Mouse (Mus musculus) MEL (cell line): ENCODE data around the gene H13. TPM values are rescaled to one million over a fixed set of nuclear protein-coding genes. Genes with fewer than 3 reads are reported as not detected.

Source experiments
- DNase-seq: peaks from one replicate; pipeline ENCODE4 v3.0.0; 2011; ENCODE audit warnings: low read depth, low spot score
- H3K27ac ChIP-seq: 2 replicates; pipeline ENCODE4 v1.5.1; 2012; ENCODE audit warnings: low read depth, mild to moderate bottlenecking, control low read depth, low read length, moderate library complexity; ENCODE audit not compliant: control insufficient read depth
- H3K27me3 ChIP-seq, 2 experiments: fragments of 150-350 bp in 1 of 2; sonication (generic) in 1 of 2; 2 replicates each; pipeline ENCODE4 v1.6.1; 2012; ENCODE audit warnings: low read length in 2 of 2, mild to moderate bottlenecking in 2 of 2, improper control_type of control experiment in 1 of 2, moderate library complexity in 1 of 2; ENCODE audit not compliant: insufficient read depth in 2 of 2, control insufficient read depth in 1 of 2
- H3K36me3 ChIP-seq, 2 experiments: 2 replicates each; pipeline ENCODE4 v1.6.1; 2012 to 2014; ENCODE audit warnings: low read length in 2 of 2, improper control_type of control experiment in 1 of 2, inconsistent platforms in 1 of 2, mild to moderate bottlenecking in 1 of 2; ENCODE audit not compliant: insufficient read depth in 2 of 2, control insufficient read depth in 1 of 2
- H3K4me1 ChIP-seq, 2 experiments: fragments of 150-350 bp in 1 of 2; sonication (generic) in 1 of 2; 2 replicates each; pipeline ENCODE4 v1.6.1; 2012; ENCODE audit warnings: low read length in 2 of 2, improper control_type of control experiment in 1 of 2, mild to moderate bottlenecking in 1 of 2; ENCODE audit not compliant: insufficient read depth in 2 of 2, control insufficient read depth in 1 of 2
- H3K4me3 ChIP-seq, 2 experiments: fragments of 150-350 bp in 1 of 2; sonication (generic) in 1 of 2; 2 replicates each; pipeline ENCODE4 v1.5.1; 2012; ENCODE audit warnings: low read depth in 2 of 2, low read length in 2 of 2, mild to moderate bottlenecking in 2 of 2, moderate library complexity in 2 of 2, control low read depth in 1 of 2, improper control_type of control experiment in 1 of 2; ENCODE audit not compliant: control insufficient read depth in 1 of 2, insufficient read depth in 1 of 2
- H3K79me2 ChIP-seq: 2 replicates; pipeline ENCODE4 v1.6.1; 2012; ENCODE audit warnings: mild to moderate bottlenecking, low read length, moderate library complexity; ENCODE audit not compliant: control insufficient read depth, poor library complexity, insufficient read depth
- H3K9ac ChIP-seq: 2 replicates; pipeline ENCODE4 v1.6.1; 2012; ENCODE audit warnings: low read depth, mild to moderate bottlenecking, control low read depth, low read length, moderate library complexity; ENCODE audit not compliant: control insufficient read depth, poor library complexity, severe bottlenecking
- H3K9me3 ChIP-seq: fragments of 150-350 bp; sonication (generic); replicated peaks from 2 replicates; pipeline ENCODE4 v1.6.1; 2012; ENCODE audit warnings: mild to moderate bottlenecking, low read length, improper control_type of control experiment, moderate library complexity; ENCODE audit not compliant: insufficient read depth
- BHLHE40 ChIP-seq: IDR thresholded peaks from 2 replicates; pipeline ENCODE4 v1.6.1; 2012; ENCODE audit warnings: low read depth, mild to moderate bottlenecking, inconsistent platforms, low read length, improper control_type of control experiment, borderline replicate concordance
- CHD1 ChIP-seq: IDR thresholded peaks from 2 replicates; pipeline ENCODE4 v1.6.1; 2012; ENCODE audit warnings: low read depth, mild to moderate bottlenecking, inconsistent platforms, low read length, improper control_type of control experiment
- CHD2 ChIP-seq: IDR thresholded peaks from 2 replicates; pipeline ENCODE4 v1.6.1; 2011; ENCODE audit warnings: low read length, improper control_type of control experiment
- CTCF ChIP-seq, 3 experiments: IDR thresholded peaks in 2 of 3; conservative IDR thresholded peaks in 1 of 3; 2 replicates each; pipeline ENCODE4 v1.5.1; 2011 to 2012; ENCODE audit warnings: low read length in 3 of 3, low read depth in 2 of 3, mild to moderate bottlenecking in 2 of 3, improper control_type of control experiment in 1 of 3, inconsistent platforms in 1 of 3, mixed read lengths in 1 of 3, moderate library complexity in 1 of 3; ENCODE audit not compliant: control insufficient read depth in 1 of 3, insufficient read depth in 1 of 3, poor library complexity in 1 of 3, severe bottlenecking in 1 of 3
- E2F4 ChIP-seq: IDR thresholded peaks from 2 replicates; pipeline ENCODE4 v1.6.1; 2011; ENCODE audit warnings: low read depth, low read length, improper control_type of control experiment, borderline replicate concordance
- ELF1 ChIP-seq: IDR thresholded peaks from 2 replicates; pipeline ENCODE4 v1.6.1; 2014; ENCODE audit warnings: low read depth, mild to moderate bottlenecking, inconsistent platforms, low read length, improper control_type of control experiment, moderate library complexity
- EP300 ChIP-seq, 2 experiments: IDR thresholded peaks; 2 replicates each; pipeline ENCODE4 v1.6.1; 2011; ENCODE audit warnings: improper control_type of control experiment in 2 of 2, low read length in 2 of 2, low read depth in 1 of 2, mild to moderate bottlenecking in 1 of 2
- ETS1 ChIP-seq: IDR thresholded peaks from 2 replicates; pipeline ENCODE4 v1.6.1; 2012; ENCODE audit warnings: low read depth, mild to moderate bottlenecking, inconsistent platforms, low read length, improper control_type of control experiment, moderate library complexity
- GATA1 ChIP-seq: IDR thresholded peaks from 2 replicates; pipeline ENCODE4 v1.6.1; 2011; ENCODE audit warnings: low read depth, low read length, improper control_type of control experiment
- HCFC1 ChIP-seq: IDR thresholded peaks from 2 replicates; pipeline ENCODE4 v1.6.1; 2012; ENCODE audit warnings: low read depth, mild to moderate bottlenecking, inconsistent platforms, low read length, improper control_type of control experiment, moderate library complexity
- JUND ChIP-seq: IDR thresholded peaks from 2 replicates; pipeline ENCODE4 v1.6.1; 2011; ENCODE audit warnings: low read depth, mild to moderate bottlenecking, improper control_type of control experiment, low read length
- KAT2A ChIP-seq: conservative IDR thresholded peaks from 2 replicates; pipeline ENCODE4 v1.6.1; 2012; ENCODE audit warnings: low read depth, low read length, improper control_type of control experiment, inconsistent platforms
- MAFK ChIP-seq: IDR thresholded peaks from 2 replicates; pipeline ENCODE4 v1.6.1; 2011; ENCODE audit warnings: low read depth, mild to moderate bottlenecking, low read length, improper control_type of control experiment, borderline replicate concordance
- MAX ChIP-seq: IDR thresholded peaks from 2 replicates; pipeline ENCODE4 v1.6.1; 2011; ENCODE audit warnings: low read length, improper control_type of control experiment
- MAZ ChIP-seq: IDR thresholded peaks from 2 replicates; pipeline ENCODE4 v1.6.1; 2012; ENCODE audit warnings: low read depth, mild to moderate bottlenecking, inconsistent platforms, low read length, improper control_type of control experiment
- MEF2A ChIP-seq: IDR thresholded peaks from 2 replicates; pipeline ENCODE4 v1.6.1; 2014; ENCODE audit warnings: low read depth, mild to moderate bottlenecking, inconsistent platforms, low read length, improper control_type of control experiment; ENCODE audit not compliant: poor library complexity, insufficient replicate concordance, severe bottlenecking; ENCODE audit errors: extremely low read depth
- MXI1 ChIP-seq: IDR thresholded peaks from 2 replicates; pipeline ENCODE4 v1.6.1; 2011; ENCODE audit warnings: mild to moderate bottlenecking, low read depth, low read length, improper control_type of control experiment
- MYB ChIP-seq: IDR thresholded peaks from 2 replicates; pipeline ENCODE4 v1.6.1; 2011; ENCODE audit warnings: mild to moderate bottlenecking, low read depth, low read length, improper control_type of control experiment
- MYC ChIP-seq: IDR thresholded peaks from 2 replicates; pipeline ENCODE4 v1.6.1; 2011; ENCODE audit warnings: low read depth, mild to moderate bottlenecking, low read length, improper control_type of control experiment, moderate library complexity
- NELFE ChIP-seq: IDR thresholded peaks from 2 replicates; pipeline ENCODE4 v1.6.1; 2011; ENCODE audit warnings: low read depth, low read length, improper control_type of control experiment
- NRF1 ChIP-seq: IDR thresholded peaks from 2 replicates; pipeline ENCODE4 v1.6.1; 2014; ENCODE audit warnings: low read depth, mild to moderate bottlenecking, inconsistent platforms, low read length, improper control_type of control experiment, moderate library complexity; ENCODE audit not compliant: poor library complexity, insufficient read depth, severe bottlenecking
- POLR2A ChIP-seq, 2 experiments: IDR thresholded peaks; 2 replicates each; pipeline ENCODE4 v1.6.1; 2011 to 2012; ENCODE audit warnings: low read length in 2 of 2, mild to moderate bottlenecking in 2 of 2, control low read depth in 1 of 2, improper control_type of control experiment in 1 of 2, low read depth in 1 of 2, moderate library complexity in 1 of 2; ENCODE audit not compliant: control insufficient read depth in 1 of 2, insufficient read depth in 1 of 2, poor library complexity in 1 of 2
- POLR2AphosphoS2 ChIP-seq: IDR thresholded peaks from 2 replicates; pipeline ENCODE4 v1.6.1; 2011; ENCODE audit warnings: low read length, improper control_type of control experiment
- POLR2AphosphoS5 ChIP-seq: IDR thresholded peaks from 2 replicates; pipeline ENCODE4 v1.6.1; 2012; ENCODE audit warnings: low read depth, borderline replicate concordance, mild to moderate bottlenecking, inconsistent platforms, low read length, moderate library complexity, mixed read lengths
- RAD21 ChIP-seq: IDR thresholded peaks from 2 replicates; pipeline ENCODE4 v1.6.1; 2011; ENCODE audit warnings: mild to moderate bottlenecking, low read depth, low read length, improper control_type of control experiment
- RCOR1 ChIP-seq: IDR thresholded peaks from 2 replicates; pipeline ENCODE4 v1.6.1; 2012; ENCODE audit warnings: low read depth, mild to moderate bottlenecking, inconsistent platforms, low read length, improper control_type of control experiment
- SMC3 ChIP-seq: IDR thresholded peaks from 2 replicates; pipeline ENCODE4 v1.6.1; 2011; ENCODE audit warnings: low read depth, low read length, improper control_type of control experiment
- TAL1 ChIP-seq: IDR thresholded peaks from 2 replicates; pipeline ENCODE4 v1.6.1; 2012; ENCODE audit warnings: mild to moderate bottlenecking, inconsistent platforms, low read length, moderate library complexity, mixed read lengths
- TBP ChIP-seq: IDR thresholded peaks from 2 replicates; pipeline ENCODE4 v1.8.0; 2011; ENCODE audit warnings: low read depth, low read length, improper control_type of control experiment
- TCF12 ChIP-seq: IDR thresholded peaks from 2 replicates; pipeline ENCODE4 v1.6.1; 2014; ENCODE audit warnings: low read depth, mild to moderate bottlenecking, inconsistent platforms, low read length, improper control_type of control experiment, moderate library complexity
- UBTF ChIP-seq: IDR thresholded peaks from 2 replicates; pipeline ENCODE4 v1.6.1; 2012; ENCODE audit warnings: low read depth, mild to moderate bottlenecking, inconsistent platforms, low read length, improper control_type of control experiment, moderate library complexity, borderline replicate concordance; ENCODE audit not compliant: insufficient read depth
- USF1 ChIP-seq: IDR thresholded peaks from 2 replicates; pipeline ENCODE4 v1.6.1; 2014; ENCODE audit warnings: low read depth, mild to moderate bottlenecking, inconsistent platforms, low read length, improper control_type of control experiment, moderate library complexity
- USF2 ChIP-seq, 2 experiments: IDR thresholded peaks; 2 replicates each; pipeline ENCODE4 v1.6.1; 2011 to 2012; ENCODE audit warnings: improper control_type of control experiment in 2 of 2, low read length in 2 of 2, borderline replicate concordance in 1 of 2, inconsistent platforms in 1 of 2, low read depth in 1 of 2, mild to moderate bottlenecking in 1 of 2; ENCODE audit not compliant: insufficient read depth in 1 of 2
- ZC3H11A ChIP-seq: IDR thresholded peaks from 2 replicates; pipeline ENCODE4 v1.6.1; 2012; ENCODE audit warnings: low read depth, mild to moderate bottlenecking, inconsistent platforms, low read length, improper control_type of control experiment
- ZKSCAN1 ChIP-seq: IDR thresholded peaks from 2 replicates; pipeline ENCODE4 v1.6.1; 2012; ENCODE audit warnings: low read depth, mild to moderate bottlenecking, inconsistent platforms, low read length, improper control_type of control experiment, moderate library complexity
- ZMIZ1 ChIP-seq: IDR thresholded peaks from 2 replicates; pipeline ENCODE4 v1.6.1; 2012; ENCODE audit warnings: low read depth, mild to moderate bottlenecking, inconsistent platforms, low read length, improper control_type of control experiment, moderate library complexity
- ZNF384 ChIP-seq: IDR thresholded peaks from 2 replicates; pipeline ENCODE4 v1.6.1; 2012; ENCODE audit warnings: low read depth, mild to moderate bottlenecking, inconsistent platforms, low read length, improper control_type of control experiment
- polyA plus RNA-seq, 2 experiments: library from polyadenylated mRNA; stranded (reverse) in 1 of 2; unstranded in 1 of 2; fragments of >175 nt in 1 of 2; fragments of >200 nt in 1 of 2; gene quantifications; 2 replicates each; pipeline versions ENCODE4 v1.2.1 to v1.2.4; 2012; ENCODE audit warnings: low replicate concordance in 2 of 2, low read depth in 1 of 2; ENCODE audit not compliant: insufficient read length in 2 of 2, insufficient read depth in 1 of 2, missing spikeins in 1 of 2
- total RNA-seq: library from RNA; depleted of rRNA; stranded (reverse); fragments of 300-350 nt; gene quantifications from 2 replicates; pipeline ENCODE4 v1.2.3, GENCODE M21; 2012; rRNA removed

Gene H13
- total RNA-seq (73.8 and 82.7 TPM in 2 replicates), polyA plus RNA-seq (100 to 1,000 TPM; 139 to 421 TPM)

GRCm38 (mm10) chr2:152669256-152669638, at the start of gene H13:
Gene H13 (plus strand): TSS chr2:152669461.
- Histone ChIP-seq H3K4me3 (peak within 1 kb of the TSS; percentile 81 to 88), H3K79me2 (peaks cover 35% of the 10 kb centered on the region), H3K36me3 (peaks cover 0 to 9% of the 10 kb centered on the region in 2 experiments; a peak in 2 of 4 replicates), H3K27ac (peak within 1 kb of the TSS; percentile 40), H3K9me3 (no peaks in the 10 kb centered on the region), H3K4me1 (peaks cover 5 to 18% of the 10 kb centered on the region in 2 experiments), H3K9ac (peak within 1 kb of the TSS; percentile 84), H3K27me3 (peaks cover 6 to 11% of the 10 kb centered on the region in 2 experiments; a peak in 3 of 4 replicates)
- peak; percentile 95 for DNase-seq
- TF ChIP-seq MAX = peak; percentile 88
- TF ChIP-seq ZC3H11A = no peak
- TF ChIP-seq CHD2 = no peak
- TF ChIP-seq TCF12 = peak; percentile 47; the same call in 1 of the 2 replicates
- TF ChIP-seq POLR2AphosphoS2 = peak; percentile 92
- peak; percentile 84 for TF ChIP-seq SMC3
- TF ChIP-seq ZNF384 = no peak
- TF ChIP-seq E2F4 = no peak
- peak; percentile 95 to 98 for TF ChIP-seq POLR2A (IDR thresholded peaks at IDR 0.05; ENCODE audit: control insufficient read depth in 1 of 2, insufficient read depth in 1 of 2, low read depth in 1 of 2, low read length in 2 of 2, poor library complexity in 1 of 2)
- no peak for TF ChIP-seq JUND
- no peak for TF ChIP-seq ZKSCAN1
- TF ChIP-seq GATA1 = no peak
- TF ChIP-seq MYB = no peak
- TF ChIP-seq RCOR1 = 0 out of 2 replicates have a peak, but pooled peaks have one; percentile 33
- no peak for TF ChIP-seq EP300 (IDR thresholded peaks at IDR 0.05; ENCODE audit: low read depth in 1 of 2, low read length in 2 of 2)
- TF ChIP-seq CTCF (IDR thresholded peaks at IDR 0.05 in 2 of 3, conservative IDR thresholded peaks at IDR 0.05 in 1 of 3; ENCODE audit: control insufficient read depth in 1 of 3, insufficient read depth in 1 of 3, low read depth in 2 of 3, low read length in 3 of 3, poor library complexity in 1 of 3, severe bottlenecking in 1 of 3) = peak; percentile 88 to 96 (median 90)
- TF ChIP-seq BHLHE40 = no peak
- TF ChIP-seq ZMIZ1 = peak; percentile 82
- no peak for TF ChIP-seq TAL1
- TF ChIP-seq CHD1 = no peak
- TF ChIP-seq MYC = peak; percentile 92
- TF ChIP-seq ELF1 = peak; percentile 78
- peak; percentile 12 for TF ChIP-seq RAD21
- no peak for TF ChIP-seq UBTF
- peak; percentile 38; the same call in 1 of the 2 replicates for TF ChIP-seq ETS1
- TF ChIP-seq MXI1 = peak; percentile 94
- no peak for TF ChIP-seq KAT2A
- peak; percentile 74 for TF ChIP-seq TBP
- TF ChIP-seq POLR2AphosphoS5 = 0 out of 2 replicates have a peak, but pooled peaks have one; percentile 22
- TF ChIP-seq USF1 = 0 out of 2 replicates have a peak, but pooled peaks have one; percentile 33
- TF ChIP-seq MAZ = peak; percentile 65; the same call in 1 of the 2 replicates
- TF ChIP-seq MEF2A = no peak
- TF ChIP-seq USF2 (IDR thresholded peaks at IDR 0.05; ENCODE audit: borderline replicate concordance in 1 of 2, insufficient read depth in 1 of 2, low read depth in 1 of 2, low read length in 2 of 2) = no peak
- peak; percentile 95 for TF ChIP-seq NELFE
- no peak for TF ChIP-seq NRF1
- TF ChIP-seq HCFC1 = peak; percentile 80
- TF ChIP-seq MAFK = no peak
